Mouse (Mus musculus) liver, embryonic 15.5 days (tissue): Measurements from ENCODE around the gene Atg4a. TPM values are rescaled to one million over a fixed set of nuclear protein-coding genes. Genes with fewer than 3 reads are reported as not detected.
A peak's percentile ranks its signal among the peaks of the same experiment; 100 is the strongest.

ENCODE experiments used
- ATAC-seq: fragments of 200-750 bp; cut with Nextera tagmentation; 2 replicates; pipeline ENCODE4 v1.8.0; 2017; ENCODE audit warnings: moderate number of reproducible peaks, mild to moderate bottlenecking, moderate library complexity; ENCODE audit not compliant: insufficient read depth
- H3K27ac ChIP-seq: fragments of 300-500 bp; sonication (generic); replicated peaks from 2 replicates; pipeline ENCODE4 v1.5.1; 2015; ENCODE audit warnings: mild to moderate bottlenecking, inconsistent platforms
- H3K27me3 ChIP-seq: fragments of 300-500 bp; sonication (generic); 2 replicates; pipeline ENCODE4 v1.6.1; 2015; ENCODE audit warnings: mild to moderate bottlenecking, inconsistent platforms
- H3K36me3 ChIP-seq: fragments of 300-500 bp; sonication (generic); replicated peaks from 2 replicates; pipeline ENCODE4 v1.6.1; 2015; ENCODE audit warnings: moderate library complexity, mild to moderate bottlenecking, inconsistent platforms
- H3K4me1 ChIP-seq: fragments of 300-500 bp; sonication (generic); replicated peaks from 2 replicates; pipeline ENCODE4 v1.6.1; 2015; ENCODE audit warnings: inconsistent platforms
- H3K4me2 ChIP-seq: fragments of 300-500 bp; sonication (generic); 2 replicates; pipeline ENCODE4 v1.6.1; 2015; ENCODE audit warnings: moderate library complexity, mild to moderate bottlenecking, inconsistent platforms
- H3K4me3 ChIP-seq: fragments of 300-500 bp; sonication (generic); replicated peaks from 2 replicates; pipeline ENCODE4 v1.5.1; 2015; ENCODE audit warnings: mild to moderate bottlenecking, inconsistent platforms
- H3K9ac ChIP-seq: fragments of 300-500 bp; sonication (generic); 2 replicates; pipeline ENCODE4 v1.6.1; 2015; ENCODE audit warnings: moderate library complexity, mild to moderate bottlenecking, inconsistent platforms
- H3K9me3 ChIP-seq: fragments of 300-500 bp; sonication (generic); replicated peaks from 2 replicates; pipeline ENCODE4 v1.6.1; 2016; ENCODE audit warnings: inconsistent platforms
- WGBS: fragments of 180-500 bp; shearing (Covaris S2); methylation state at CpG from one replicate; pipeline ENCODE4 v1.1.7; 2015; ENCODE audit warnings: mixed read lengths; ENCODE audit not compliant: insufficient replicate concordance; 5-methylcytosine and 5-hydroxymethylcytosine counted together
- polyA plus RNA-seq: library from polyadenylated mRNA; unstranded; fragments of >200 nt; fragmentation: Nextera tagmentation; extraction: Ambion mirVana; gene quantifications from 2 replicates; pipeline ENCODE4 v1.2.1, GENCODE M21; 2015

The Atg4a gene
- polyA plus RNA-seq = 26.0 and 27.1 TPM in 2 replicates

DNA sequence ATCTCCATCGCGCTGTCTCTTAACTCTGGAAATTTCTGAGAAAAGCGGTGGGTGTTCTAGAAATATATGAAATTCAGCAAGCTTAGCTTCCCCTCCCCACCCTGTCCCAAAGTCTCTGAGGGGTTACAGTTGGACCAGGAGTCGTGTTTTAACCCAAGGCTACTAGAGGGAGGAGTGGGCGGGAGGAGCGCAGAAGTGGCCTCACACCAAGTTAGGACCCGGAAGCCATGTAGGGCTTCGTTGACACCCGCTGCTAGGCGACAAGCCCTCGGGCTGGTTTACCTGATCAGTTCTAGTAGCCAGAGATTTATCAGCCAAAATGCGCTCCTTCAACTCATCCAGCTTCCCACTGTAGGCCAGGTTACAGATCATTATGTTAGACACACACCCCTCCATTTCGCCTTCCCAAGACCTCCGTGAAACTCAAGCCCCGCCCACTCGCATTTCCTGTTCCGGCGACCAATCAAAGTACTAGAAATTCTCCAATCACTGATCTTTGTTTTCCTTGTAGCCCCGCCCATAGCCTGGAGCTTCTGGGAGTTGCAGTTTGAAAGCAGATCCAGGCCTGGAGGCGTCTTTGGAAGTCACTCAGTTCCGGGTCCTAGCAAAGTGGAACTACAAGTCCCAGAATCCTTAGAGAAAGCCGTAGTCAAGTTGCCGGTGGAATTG is at the start of gene Atg4a, which contains the start of gene Psmd10:
TSS of gene Atg4a (plus strand) at position 636 of the 669 bp plus-strand sequence.
TSS of gene Psmd10 (minus strand) at position 457 of the 669 bp plus-strand sequence.
- WGBS = 14% methylated on average over 23 of the region's 23 CpGs
- peak; percentile 88 for ATAC-seq
- Histone ChIP-seq H3K4me1 (peaks cover 8% of the 10 kb centered on the region; the same call in 1 of the 2 replicates), H3K4me2 (peak within 1 kb of the TSS; percentile 65), H3K4me3 (peak within 1 kb of the TSS; percentile 67), H3K9ac (peak within 1 kb of the TSS; percentile 55), H3K27ac (peak within 1 kb of the TSS; percentile 86), H3K36me3 (peaks cover 10% of the 10 kb centered on the region), H3K27me3 (no peaks in the 10 kb centered on the region), H3K9me3 (no peaks in the 10 kb centered on the region)

DNA sequence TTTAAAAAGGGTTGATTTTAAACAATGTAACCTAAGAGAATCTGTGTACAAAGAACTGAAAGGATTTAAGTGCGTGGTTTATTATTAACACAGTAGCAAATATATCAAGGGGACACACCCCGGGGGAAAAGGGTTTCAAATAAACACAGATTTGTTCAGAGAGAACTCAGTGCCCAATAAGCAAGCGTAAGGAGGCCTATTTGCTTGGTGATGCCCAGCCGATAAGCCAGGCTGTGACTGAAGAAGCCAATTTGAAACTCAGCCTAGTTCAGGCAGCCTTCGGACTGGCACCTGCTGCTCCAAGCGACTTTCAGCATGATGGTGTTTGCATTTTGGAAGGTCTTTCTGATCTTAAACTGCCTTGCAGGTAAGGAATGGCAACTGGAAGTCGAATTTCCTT is 49.3 kb upstream of the Atg4a start, which contains the start of gene Vsig1:
TSS of gene Vsig1 (plus strand) at position 249 of the 400 bp plus-strand sequence.
- Histone ChIP-seq H3K4me1 (no peaks in the 10 kb centered on the region), H3K27ac (no peak within 1 kb of the TSS), H3K27me3 (no peaks in the 10 kb centered on the region; the same call in 1 of the 2 replicates), H3K9me3 (no peaks in the 10 kb centered on the region), H3K9ac (no peak within 1 kb of the TSS), H3K36me3 (no peaks in the 10 kb centered on the region), H3K4me3 (no peak within 1 kb of the TSS), H3K4me2 (no peak within 1 kb of the TSS)
- whole genome bisulfite sequencing = 51% methylated on average over 7 of the region's 7 CpGs
- ATAC-seq = no peak

GRCm38 (mm10) chrX:140921321-140921720 is 35.4 kb upstream of the Atg4a start:
- H3K27ac ChIP-seq = no peak overlapping the region
- ATAC-seq = no peak
- no peaks in the 10 kb centered on the region for H3K36me3 ChIP-seq
- no peaks in the 10 kb centered on the region for H3K9me3 ChIP-seq
- WGBS = 60% methylated on average over 6 of the region's 6 CpGs
- no peak overlapping the region for H3K9ac ChIP-seq
- H3K4me3 ChIP-seq = no peak overlapping the region
- peaks cover 16% of the 10 kb centered on the region for H3K27me3 ChIP-seq
- H3K4me2 ChIP-seq = no peak overlapping the region
- H3K4me1 ChIP-seq = no peaks in the 10 kb centered on the region

DNA sequence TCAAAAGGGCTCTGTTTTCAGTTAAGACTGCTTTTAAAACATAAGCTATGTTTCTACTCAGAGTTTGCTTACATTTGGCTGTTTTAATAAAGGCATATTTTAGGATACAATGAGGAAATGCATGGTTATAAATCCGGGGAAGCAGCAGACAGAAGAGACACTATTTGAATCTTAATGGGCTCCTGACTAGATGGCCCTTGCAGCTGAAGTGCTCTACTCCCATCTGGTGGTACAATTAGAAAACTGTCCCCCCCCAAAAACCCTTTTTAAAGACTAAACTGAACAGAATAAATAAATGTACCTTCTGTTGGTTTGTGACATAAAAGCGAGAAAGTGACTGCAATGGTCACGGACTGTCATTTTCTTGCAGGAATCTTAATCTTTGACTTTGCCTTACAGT is 24.6 kb upstream of the Atg4a start:
- no peak for ATAC-seq
- WGBS = 49% methylated on average over 3 of the region's 3 CpGs

GRCm38 (mm10) chrX:140933263-140933662 is 23.4 kb upstream of the Atg4a start:
- H3K27ac ChIP-seq = no peak overlapping the region
- H3K27me3 ChIP-seq = peaks cover 11% of the 10 kb centered on the region; the same call in 1 of the 2 replicates
- no peak overlapping the region for H3K4me2 ChIP-seq
- H3K4me1 ChIP-seq = no peaks in the 10 kb centered on the region
- no peak overlapping the region for H3K9ac ChIP-seq
- no peaks in the 10 kb centered on the region for H3K36me3 ChIP-seq
- no peak overlapping the region for H3K4me3 ChIP-seq
- 24% methylated on average over 3 of the region's 3 CpGs for WGBS
- no peak for ATAC-seq
- H3K9me3 ChIP-seq = no peaks in the 10 kb centered on the region

More for the DNA sequence above, 24.6 kb upstream of the Atg4a start:
- H3K4me2 ChIP-seq = no peak overlapping the region
- no peaks in the 10 kb centered on the region for H3K9me3 ChIP-seq
- no peaks in the 10 kb centered on the region for H3K36me3 ChIP-seq
- peaks cover 15% of the 10 kb centered on the region; the same call in 1 of the 2 replicates for H3K27me3 ChIP-seq
- H3K9ac ChIP-seq = no peak overlapping the region
- no peaks in the 10 kb centered on the region for H3K4me1 ChIP-seq
- no peak overlapping the region for H3K4me3 ChIP-seq
- H3K27ac ChIP-seq = no peak overlapping the region

- 54% methylated on average over 5 of the region's 5 CpGs for WGBS
- no peaks in the 10 kb centered on the region for H3K9me3 ChIP-seq
- no peaks in the 10 kb centered on the region for H3K4me1 ChIP-seq
- H3K27ac ChIP-seq = no peak overlapping the region
- no peak for ATAC-seq
- no peaks in the 10 kb centered on the region for H3K36me3 ChIP-seq
- H3K9ac ChIP-seq = no peak overlapping the region
- H3K27me3 ChIP-seq = peaks cover 11% of the 10 kb centered on the region; the same call in 1 of the 2 replicates
- H3K4me3 ChIP-seq = no peak overlapping the region
- no peak overlapping the region for H3K4me2 ChIP-seq
Measured at GRCm38 (mm10) chrX:140936271-140936670, 20.4 kb upstream of the Atg4a start.

GRCm38 (mm10) chrX:140953618-140954017 is 3.1 kb upstream of the Atg4a start:
- WGBS = 45% methylated on average over 4 of the region's 4 CpGs
- Histone ChIP-seq H3K4me1 (peaks cover 8% of the 10 kb centered on the region; the same call in 1 of the 2 replicates), H3K4me3 (peak overlapping the region; percentile 67), H3K9me3 (no peaks in the 10 kb centered on the region), H3K4me2 (peak overlapping the region; percentile 48), H3K9ac (peak overlapping the region; percentile 46), H3K27ac (peak overlapping the region; percentile 84), H3K36me3 (peaks cover 26% of the 10 kb centered on the region), H3K27me3 (no peaks in the 10 kb centered on the region)
- peak; percentile 79 for ATAC-seq

- peaks cover 8% of the 10 kb centered on the region for H3K36me3 ChIP-seq
- 16% methylated on average over 5 of the region's 5 CpGs for WGBS
- peak overlapping the region; percentile 67 for H3K4me3 ChIP-seq
- no peaks in the 10 kb centered on the region for H3K9me3 ChIP-seq
- peaks cover 8% of the 10 kb centered on the region; the same call in 1 of the 2 replicates for H3K4me1 ChIP-seq
- H3K9ac ChIP-seq = peak overlapping the region; percentile 55
- no peaks in the 10 kb centered on the region for H3K27me3 ChIP-seq
- peak; percentile 23 for ATAC-seq
- H3K27ac ChIP-seq = 0 out of 2 replicates have a peak overlapping the region, but pooled peaks have one; percentile 38
- peak overlapping the region; percentile 65 for H3K4me2 ChIP-seq
Measured at GRCm38 (mm10) chrX:140956959-140957358, 252 bp downstream of the Atg4a start.

GRCm38 (mm10) chrX:140978943-140979342 is 22.2 kb downstream of the Atg4a start:
- Histone ChIP-seq H3K27me3 (peaks cover 5% of the 10 kb centered on the region), H3K36me3 (no peaks in the 10 kb centered on the region), H3K27ac (no peak overlapping the region), H3K9ac (no peak overlapping the region), H3K9me3 (no peaks in the 10 kb centered on the region), H3K4me2 (no peak overlapping the region), H3K4me1 (0 out of 2 replicates have a peak, but pooled peaks cover 5% of the 10 kb centered on the region), H3K4me3 (no peak overlapping the region)
- 68% methylated on average over 1 of the region's 1 CpGs for WGBS
- no peak for ATAC-seq

DNA sequence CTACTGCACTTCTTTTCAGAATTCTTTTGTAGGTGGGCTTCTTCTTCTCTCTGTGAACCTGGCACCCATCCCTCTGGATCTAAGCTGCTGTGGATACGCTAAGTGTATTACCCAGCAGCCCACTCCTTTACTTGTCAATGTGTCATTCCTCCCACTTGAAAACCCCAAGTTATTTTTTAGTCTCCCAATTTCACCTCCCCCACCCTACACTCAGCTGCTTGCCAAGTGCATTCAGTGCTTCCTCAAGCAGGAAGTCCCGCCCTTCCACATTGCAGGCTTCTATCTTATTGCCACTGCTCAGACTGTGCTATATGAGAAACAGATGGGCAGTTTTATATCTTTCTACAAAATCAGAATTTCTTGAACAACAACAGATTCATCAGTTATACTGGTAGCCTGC is 22.8 kb downstream of the Atg4a start:
- H3K4me2 ChIP-seq = no peak overlapping the region
- no peak for ATAC-seq
- 0 out of 2 replicates have a peak, but pooled peaks cover 5% of the 10 kb centered on the region for H3K4me1 ChIP-seq
- H3K27ac ChIP-seq = no peak overlapping the region
- no peak overlapping the region for H3K4me3 ChIP-seq
- H3K36me3 ChIP-seq = no peaks in the 10 kb centered on the region
- no peak overlapping the region for H3K9ac ChIP-seq
- no peaks in the 10 kb centered on the region for H3K9me3 ChIP-seq
- H3K27me3 ChIP-seq = peaks cover 5% of the 10 kb centered on the region
- WGBS = 56% methylated on average over 2 of the region's 2 CpGs

- Histone ChIP-seq H3K4me2 (no peak overlapping the region), H3K36me3 (no peaks in the 10 kb centered on the region)
Measured at GRCm38 (mm10) chrX:140980163-140980562, 23.5 kb downstream of the Atg4a start.

More at GRCm38 (mm10) chrX:140980163-140980562, 23.5 kb downstream of the Atg4a start:
- Histone ChIP-seq H3K27me3 (peaks cover 5% of the 10 kb centered on the region), H3K9me3 (no peaks in the 10 kb centered on the region), H3K9ac (no peak overlapping the region), H3K4me1 (0 out of 2 replicates have a peak, but pooled peaks cover 5% of the 10 kb centered on the region), H3K4me3 (no peak overlapping the region), H3K27ac (no peak overlapping the region)
- WGBS = 60% methylated on average over 4 of the region's 4 CpGs
- ATAC-seq = no peak
